Mouse (Mus musculus): ENCODE measurements around the gene 4930415O20Rik. TPM values are rescaled to one million over a fixed set of nuclear protein-coding genes. Genes with fewer than 3 reads are reported as not detected.
"Not testable (repeated sequence)": the region's sequence is repeated elsewhere in the genome, so short reads cannot be mapped to it uniquely, and the experiment has no call there.

The 4930415O20Rik gene
- polyA plus RNA-seq, 1 experiment from 2014 or later = not detected

DNA sequence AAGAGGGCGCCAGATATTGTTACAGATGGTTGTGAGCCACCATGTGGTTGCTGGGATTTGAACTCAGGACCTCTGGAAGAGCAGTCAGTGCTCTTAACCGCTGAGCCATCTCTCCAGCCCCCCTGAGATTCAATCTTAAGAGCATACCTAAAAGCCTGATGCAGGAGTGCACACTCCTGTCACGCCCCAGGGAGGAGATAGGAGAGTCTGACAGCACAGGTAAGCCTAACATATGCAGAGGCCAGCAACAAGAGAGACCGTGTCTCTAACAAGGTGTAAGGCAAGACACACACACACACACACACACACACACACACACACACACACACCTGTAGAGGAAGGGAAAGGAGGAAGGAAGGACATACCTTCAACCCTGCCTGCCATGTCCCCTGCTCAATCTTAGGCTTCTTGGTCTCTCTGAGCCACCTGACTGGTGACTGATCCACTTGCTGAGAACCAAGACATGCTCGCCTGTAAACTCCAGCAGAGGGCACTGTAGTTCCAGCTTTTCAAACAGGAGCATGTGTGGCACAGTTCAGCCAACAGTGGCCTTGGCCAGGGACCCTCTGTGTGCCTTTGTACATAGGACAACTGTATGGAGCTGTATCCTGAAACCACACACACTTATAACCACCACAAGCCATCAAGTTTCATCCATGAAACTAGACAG is 9.1 kb downstream of the 4930415O20Rik start:
- Histone ChIP-seq H3K4me2 (ENCODE audit: low read depth, low read length) (no peak overlapping the region), H3K4me3 (ENCODE audit: low read depth, low read length) (no peak overlapping the region), H3K9ac (replicated peaks) (no peak overlapping the region), H3K36me3 (replicated peaks; ENCODE audit: insufficient read depth, low read length) (no peaks in the 10 kb centered on the region), H3K27me3 (ENCODE audit: insufficient read depth, low read length) (no peaks in the 10 kb centered on the region), H3K27ac (ENCODE audit: low read depth) (no peak overlapping the region), H3K9me3 (ENCODE audit: low read length) (no peaks in the 10 kb centered on the region), H3K4me1 (ENCODE audit: insufficient read depth) (0 out of 2 replicates have a peak, but pooled peaks cover 1% of the 10 kb centered on the region)
- WGBS (ENCODE audit: insufficient replicate concordance) = 43% methylated on average over 5 of the region's 5 CpGs
- peak; percentile 84 for DNase-seq
- peak; percentile 81 for ATAC-seq
- peak; percentile 96 for TF ChIP-seq CTCF (IDR thresholded peaks at IDR 0.05; ENCODE audit: low read depth)
- no peak for TF ChIP-seq EP300 (IDR thresholded peaks at IDR 0.05; ENCODE audit: low read depth)

DNA sequence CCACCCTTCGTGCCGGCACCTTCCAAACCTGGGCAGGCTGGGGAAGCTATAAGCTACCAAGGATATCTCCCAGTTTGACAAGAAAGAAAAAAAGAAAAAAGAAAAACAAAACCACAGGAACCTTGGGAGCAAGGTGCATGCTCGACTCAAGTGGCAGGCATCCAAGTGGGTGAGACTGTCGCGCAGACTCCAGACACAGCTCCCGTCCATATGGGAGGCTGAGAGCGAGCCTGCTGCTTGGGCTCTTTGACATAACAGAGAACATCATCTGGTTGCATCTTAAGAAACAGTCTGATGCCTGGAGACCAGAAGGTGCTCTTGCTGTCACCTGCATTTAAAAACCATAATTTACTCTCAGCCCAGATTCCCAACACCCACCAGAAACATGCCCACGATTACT is 11.6 kb downstream of the 4930415O20Rik start:
- Histone ChIP-seq H3K4me1 (ENCODE audit: insufficient read depth) (peaks cover 11% of the 10 kb centered on the region; the same call in 1 of the 2 replicates), H3K36me3 (replicated peaks; ENCODE audit: insufficient read depth, low read length) (no peaks in the 10 kb centered on the region), H3K9me3 (ENCODE audit: low read length) (no peaks in the 10 kb centered on the region), H3K4me3 (ENCODE audit: low read depth, low read length) (no peak overlapping the region), H3K27ac (ENCODE audit: low read depth) (no peak overlapping the region), H3K9ac (replicated peaks) (no peak overlapping the region), H3K27me3 (ENCODE audit: insufficient read depth, low read length) (no peaks in the 10 kb centered on the region), H3K4me2 (ENCODE audit: low read depth, low read length) (no peak overlapping the region)
- ATAC-seq (no peak), DNase-seq (peak; percentile 35)
- 72% methylated on average over 8 of the region's 8 CpGs for WGBS (ENCODE audit: insufficient replicate concordance)
- TF ChIP-seq CTCF (IDR thresholded peaks at IDR 0.05; ENCODE audit: low read depth) (no peak), EP300 (IDR thresholded peaks at IDR 0.05; ENCODE audit: low read depth) (no peak)

DNA sequence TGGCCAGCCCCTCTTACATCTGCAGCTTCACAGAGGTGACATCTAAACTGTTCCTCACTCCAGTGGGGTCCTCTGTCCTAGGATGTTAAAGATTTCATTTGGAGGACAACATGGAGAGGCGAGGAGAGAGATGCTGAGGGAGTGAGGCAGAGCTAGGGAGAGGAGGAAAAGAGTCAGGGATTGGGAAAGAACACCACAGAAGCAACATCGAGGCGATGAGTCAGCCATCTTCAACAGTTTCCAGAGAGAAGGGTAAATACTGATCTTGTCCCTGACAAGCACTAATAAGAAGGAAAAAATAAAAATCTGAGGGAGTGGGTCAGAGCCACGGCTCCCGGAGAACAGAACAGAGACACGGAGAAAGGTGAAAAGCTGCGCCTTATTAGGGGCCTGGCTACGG is 12.2 kb downstream of the 4930415O20Rik start:
- DNase-seq = no peak
- no peak overlapping the region for H3K4me3 ChIP-seq (ENCODE audit: low read depth, low read length)
- H3K36me3 ChIP-seq (replicated peaks; ENCODE audit: insufficient read depth, low read length) = no peaks in the 10 kb centered on the region
- 82% methylated on average over 8 of the region's 8 CpGs for WGBS (ENCODE audit: insufficient replicate concordance)
- H3K9me3 ChIP-seq (ENCODE audit: low read length) = no peaks in the 10 kb centered on the region
- ATAC-seq = no peak
- H3K4me1 ChIP-seq (ENCODE audit: insufficient read depth) = peaks cover 17% of the 10 kb centered on the region; the same call in 1 of the 2 replicates
- TF ChIP-seq CTCF (IDR thresholded peaks at IDR 0.05; ENCODE audit: low read depth) (no peak), EP300 (IDR thresholded peaks at IDR 0.05; ENCODE audit: low read depth) (no peak)
- no peak overlapping the region for H3K4me2 ChIP-seq (ENCODE audit: low read depth, low read length)
- H3K27ac ChIP-seq (ENCODE audit: low read depth) = no peak overlapping the region
- no peaks in the 10 kb centered on the region for H3K27me3 ChIP-seq (ENCODE audit: insufficient read depth, low read length)
- H3K9ac ChIP-seq (replicated peaks) = no peak overlapping the region

DNA sequence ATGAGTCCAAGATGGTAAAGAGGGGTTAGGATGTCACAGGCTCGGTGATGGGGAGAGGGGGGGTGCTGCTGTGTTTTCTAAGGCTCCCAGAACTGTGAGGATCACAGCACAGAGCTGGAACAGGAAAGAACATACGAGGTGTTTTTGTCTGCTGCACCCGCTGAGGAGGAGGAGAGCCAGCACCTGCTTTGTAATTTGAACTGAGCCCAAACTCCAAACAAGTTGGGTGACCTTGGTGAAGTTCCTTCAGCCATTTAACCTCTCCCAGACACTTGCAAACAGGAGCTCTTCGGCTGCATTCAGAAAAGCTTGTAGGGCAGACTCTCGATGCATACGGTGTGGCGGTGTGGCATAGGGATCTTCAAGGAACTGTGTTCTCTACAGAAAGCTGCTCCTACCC is 14.6 kb downstream of the 4930415O20Rik start:
- Histone ChIP-seq H3K27me3 (ENCODE audit: insufficient read depth, low read length) (no peaks in the 10 kb centered on the region), H3K36me3 (replicated peaks; ENCODE audit: insufficient read depth, low read length) (peaks cover 2% of the 10 kb centered on the region; the same call in 1 of the 2 replicates), H3K4me2 (ENCODE audit: low read depth, low read length) (no peak overlapping the region), H3K9me3 (ENCODE audit: low read length) (no peaks in the 10 kb centered on the region), H3K9ac (replicated peaks) (no peak overlapping the region; the same call in 1 of the 2 replicates), H3K4me1 (ENCODE audit: insufficient read depth) (peaks cover 17% of the 10 kb centered on the region; the same call in 1 of the 2 replicates), H3K27ac (ENCODE audit: low read depth) (peak overlapping the region; percentile 37; the same call in 1 of the 2 replicates), H3K4me3 (ENCODE audit: low read depth, low read length) (no peak overlapping the region)
- DNase-seq = peak; percentile 12
- no peak for TF ChIP-seq CTCF (IDR thresholded peaks at IDR 0.05; ENCODE audit: low read depth)
- 64% methylated on average over 7 of the region's 7 CpGs for WGBS (ENCODE audit: insufficient replicate concordance)
- no peak for ATAC-seq

DNA sequence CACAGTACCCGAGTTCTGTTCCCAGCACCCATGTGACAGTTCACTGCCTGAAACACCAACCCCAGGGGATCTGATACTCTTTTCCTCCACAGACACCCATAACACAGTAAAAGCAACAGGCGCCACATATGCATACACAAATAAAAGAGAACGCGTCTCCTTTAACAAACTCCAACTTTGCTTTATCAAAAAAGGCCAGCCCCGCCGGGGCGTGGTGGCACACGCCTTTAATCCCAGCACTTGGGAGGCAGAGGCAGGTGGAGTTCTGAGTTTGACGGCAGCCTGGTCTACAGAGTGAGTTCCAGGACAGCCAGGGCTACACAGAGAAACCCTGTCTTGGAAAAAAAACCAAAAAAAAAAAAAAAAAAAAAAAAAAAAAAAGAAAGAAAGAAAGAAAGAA is 15.3 kb downstream of the 4930415O20Rik start:
- peak overlapping the region; percentile 37; the same call in 1 of the 2 replicates for H3K27ac ChIP-seq (ENCODE audit: low read depth)
- ATAC-seq = peak; percentile 73

DNA sequence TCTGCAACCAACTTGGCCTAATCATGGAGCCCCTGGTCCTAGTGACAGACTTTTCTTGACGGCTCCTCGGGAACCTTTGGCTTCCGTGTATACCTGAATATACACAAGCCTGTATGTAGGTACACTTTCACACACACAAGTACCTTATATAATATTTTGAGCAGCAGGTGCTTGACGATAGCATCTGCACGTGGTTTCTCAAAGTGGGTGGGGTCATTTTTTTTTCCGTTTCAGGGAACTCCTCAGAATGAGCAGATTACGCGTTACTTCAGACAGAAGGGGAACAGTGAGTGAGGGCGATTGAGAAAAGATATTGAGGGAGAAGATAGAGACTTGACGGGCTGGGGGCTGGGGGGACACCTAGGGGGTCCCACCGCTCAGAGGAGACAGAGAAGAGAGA is 16.9 kb downstream of the 4930415O20Rik start:
- no peaks in the 10 kb centered on the region for H3K27me3 ChIP-seq (ENCODE audit: insufficient read depth, low read length)
- no peak overlapping the region for H3K9ac ChIP-seq (replicated peaks)
- H3K4me2 ChIP-seq (ENCODE audit: low read depth, low read length) = no peak overlapping the region
- H3K27ac ChIP-seq (ENCODE audit: low read depth) = no peak overlapping the region
- ATAC-seq = no peak
- H3K4me1 ChIP-seq (ENCODE audit: insufficient read depth) = peaks cover 17% of the 10 kb centered on the region; the same call in 1 of the 2 replicates
- no peak for TF ChIP-seq CTCF (IDR thresholded peaks at IDR 0.05; ENCODE audit: low read depth)
- H3K9me3 ChIP-seq (ENCODE audit: low read length) = no peaks in the 10 kb centered on the region
- WGBS (ENCODE audit: insufficient replicate concordance) = 55% methylated on average over 11 of the region's 11 CpGs
- no peak overlapping the region for H3K4me3 ChIP-seq (ENCODE audit: low read depth, low read length)
- DNase-seq = peak; percentile 12
- peaks cover 14% of the 10 kb centered on the region for H3K36me3 ChIP-seq (replicated peaks; ENCODE audit: insufficient read depth, low read length)

More for the DNA sequence above, 15.3 kb downstream of the 4930415O20Rik start:
- not testable (repeated sequence) for H3K27me3 ChIP-seq (ENCODE audit: insufficient read depth, low read length); H3K9me3 ChIP-seq (ENCODE audit: low read length); H3K4me3 ChIP-seq (ENCODE audit: low read depth, low read length); H3K4me2 ChIP-seq (ENCODE audit: low read depth, low read length); H3K36me3 ChIP-seq (replicated peaks; ENCODE audit: insufficient read depth, low read length); H3K9ac ChIP-seq (replicated peaks)
- 0 out of 2 replicates have a peak, but pooled peaks have one; percentile 34 for TF ChIP-seq EP300 (IDR thresholded peaks at IDR 0.05; ENCODE audit: low read depth)
- DNase-seq = peak; percentile 67
- 45% methylated on average over 9 of the region's 9 CpGs for WGBS (ENCODE audit: insufficient replicate concordance)
- peaks cover 17% of the 10 kb centered on the region; the same call in 1 of the 2 replicates for H3K4me1 ChIP-seq (ENCODE audit: insufficient read depth)

Measured in liver, postnatal 0 days (tissue).